Mouse (Mus musculus): ENCODE data around the gene Mcts1. TPM values are rescaled to one million over a fixed set of nuclear protein-coding genes. Genes with fewer than 3 reads are reported as not detected.

Gene Mcts1
- polyA plus RNA-seq, 1 experiment = not detected

GRCm38 (mm10) chrX:38650404-38651039 lies 50.1 kb downstream of the Mcts1 start:
- H3K4me3 ChIP-seq (ENCODE audit: insufficient read depth, low read depth, low read length) = no peak overlapping the region
- no peak for TF ChIP-seq CTCF (IDR thresholded peaks at IDR 0.05; ENCODE audit: insufficient read depth, low read depth, low read length)
- no peak for TF ChIP-seq POLR2A (IDR thresholded peaks at IDR 0.05; ENCODE audit: insufficient read depth, low read depth, low read length)
- WGBS = 67% methylated on average over 9 of the region's 9 CpGs
- no peak overlapping the region for H3K27ac ChIP-seq (ENCODE audit: insufficient read depth, low read depth, low read length)
- H3K4me1 ChIP-seq (ENCODE audit: control insufficient read depth, insufficient read depth, low read length) = no peaks in the 10 kb centered on the region

- WGBS = 48% methylated on average over 6 of the region's 7 CpGs
- TF ChIP-seq POLR2A (IDR thresholded peaks at IDR 0.05; ENCODE audit: insufficient read depth, low read depth, low read length) (no peak), CTCF (IDR thresholded peaks at IDR 0.05; ENCODE audit: insufficient read depth, low read depth, low read length) (no peak)
Observed at GRCm38 (mm10) chrX:38651167-38651566, 50.8 kb downstream of the Mcts1 start.

GRCm38 (mm10) chrX:38653181-38653580 lies 52.8 kb downstream of the Mcts1 start:
- no peaks in the 10 kb centered on the region for H3K4me1 ChIP-seq (ENCODE audit: control insufficient read depth, insufficient read depth, low read length)
- no peak for TF ChIP-seq POLR2A (IDR thresholded peaks at IDR 0.05; ENCODE audit: insufficient read depth, low read depth, low read length)
- TF ChIP-seq CTCF (IDR thresholded peaks at IDR 0.05; ENCODE audit: insufficient read depth, low read depth, low read length) = no peak
- 71% methylated on average over 1 of the region's 1 CpGs for WGBS
- H3K27ac ChIP-seq (ENCODE audit: insufficient read depth, low read depth, low read length) = no peak overlapping the region
- H3K4me3 ChIP-seq (ENCODE audit: insufficient read depth, low read depth, low read length) = no peak overlapping the region

More at GRCm38 (mm10) chrX:38651167-38651566, 50.8 kb downstream of the Mcts1 start:
- Histone ChIP-seq H3K27ac (ENCODE audit: insufficient read depth, low read depth, low read length) (no peak overlapping the region), H3K4me1 (ENCODE audit: control insufficient read depth, insufficient read depth, low read length) (no peaks in the 10 kb centered on the region), H3K4me3 (ENCODE audit: insufficient read depth, low read depth, low read length) (no peak overlapping the region)

GRCm38 (mm10) chrX:38654681-38655080 lies 54.3 kb downstream of the Mcts1 start:
- Histone ChIP-seq H3K4me1 (ENCODE audit: control insufficient read depth, insufficient read depth, low read length) (no peaks in the 10 kb centered on the region), H3K27ac (ENCODE audit: insufficient read depth, low read depth, low read length) (no peak overlapping the region), H3K4me3 (ENCODE audit: insufficient read depth, low read depth, low read length) (no peak overlapping the region)
- 82% methylated on average over 5 of the region's 5 CpGs for WGBS
- TF ChIP-seq CTCF (IDR thresholded peaks at IDR 0.05; ENCODE audit: insufficient read depth, low read depth, low read length) = no peak
- no peak for TF ChIP-seq POLR2A (IDR thresholded peaks at IDR 0.05; ENCODE audit: insufficient read depth, low read depth, low read length)

GRCm38 (mm10) chrX:38656206-38656883 lies 56.0 kb downstream of the Mcts1 start:
- TF ChIP-seq CTCF (IDR thresholded peaks at IDR 0.05; ENCODE audit: insufficient read depth, low read depth, low read length) (no peak), POLR2A (IDR thresholded peaks at IDR 0.05; ENCODE audit: insufficient read depth, low read depth, low read length) (no peak)
- Histone ChIP-seq H3K27ac (ENCODE audit: insufficient read depth, low read depth, low read length) (no peak overlapping the region), H3K4me3 (ENCODE audit: insufficient read depth, low read depth, low read length) (no peak overlapping the region), H3K4me1 (ENCODE audit: control insufficient read depth, insufficient read depth, low read length) (no peaks in the 10 kb centered on the region)
- 75% methylated on average over 4 of the region's 4 CpGs for WGBS

Other genes starting within 250 kb of the Mcts1 start
- not detected in 2 replicates for gene Lamp2, start 144.1 kb upstream of the Mcts1 start, polyA plus RNA-seq (2012; ENCODE audit: insufficient read depth, insufficient read length, low replicate concordance, missing spikeins)
- gene Cul4b, start 24.4 kb upstream of the Mcts1 start, polyA plus RNA-seq (2012; ENCODE audit: insufficient read depth, insufficient read length, low replicate concordance, missing spikeins) = not detected in 2 replicates
- not detected in 2 replicates for gene C1galt1c1, start 34.5 kb downstream of the Mcts1 start, polyA plus RNA-seq (2012; ENCODE audit: insufficient read depth, insufficient read length, low replicate concordance, missing spikeins)
- gene 6030498E09Rik, start 172.1 kb downstream of the Mcts1 start, polyA plus RNA-seq (2012; ENCODE audit: insufficient read depth, insufficient read length, low replicate concordance, missing spikeins) = not detected in 2 replicates

Measured in olfactory bulb, adult 2 months (tissue).